Mouse (Mus musculus) midbrain, embryonic 16.5 days (tissue): Measurements from ENCODE around the gene Poll. TPM values are rescaled to one million over a fixed set of nuclear protein-coding genes. Genes with fewer than 3 reads are reported as not detected.

Source experiments
- ATAC-seq: fragments of 200-750 bp; cut with Nextera tagmentation; 2 replicates; pipeline ENCODE4 v1.8.0; 2017; ENCODE audit warnings: moderate TSS enrichment
- H3K27ac ChIP-seq: fragments of 300-500 bp; sonication (generic); 2 replicates; pipeline ENCODE4 v1.5.1; 2014; ENCODE audit warnings: mild to moderate bottlenecking, low read length, mixed read lengths
- H3K27me3 ChIP-seq: fragments of 300-500 bp; sonication (generic); 2 replicates; pipeline ENCODE4 v1.6.1; 2014; ENCODE audit warnings: low read depth, low read length, mixed read lengths; ENCODE audit not compliant: control insufficient read depth, insufficient read depth
- H3K36me3 ChIP-seq: fragments of 300-500 bp; sonication (generic); 2 replicates; pipeline ENCODE4 v1.6.1; 2014; ENCODE audit warnings: mild to moderate bottlenecking, low read length, moderate library complexity, mixed read lengths; ENCODE audit not compliant: control insufficient read depth, insufficient read depth
- H3K4me1 ChIP-seq: fragments of 300-500 bp; sonication (generic); 2 replicates; pipeline ENCODE4 v1.6.1; 2014; ENCODE audit warnings: mild to moderate bottlenecking, low read length, mixed read lengths; ENCODE audit not compliant: control insufficient read depth, insufficient read depth
- H3K4me2 ChIP-seq: fragments of 300-500 bp; sonication (generic); 2 replicates; pipeline ENCODE4 v1.6.1; 2014; ENCODE audit warnings: mild to moderate bottlenecking, low read length, mixed read lengths
- H3K4me3 ChIP-seq: fragments of 300-500 bp; sonication (generic); 2 replicates; pipeline ENCODE4 v1.5.1; 2014; ENCODE audit warnings: low read depth, mild to moderate bottlenecking, low read length, moderate library complexity, mixed read lengths
- H3K9ac ChIP-seq: fragments of 300-500 bp; sonication (generic); 2 replicates; pipeline ENCODE4 v1.6.1; 2014; ENCODE audit warnings: low read depth, low read length, mixed read lengths
- H3K9me3 ChIP-seq: fragments of 300-500 bp; sonication (generic); replicated peaks from 2 replicates; pipeline ENCODE4 v1.6.1; 2014; ENCODE audit warnings: mild to moderate bottlenecking, low read length, mixed read lengths; ENCODE audit not compliant: control insufficient read depth, poor library complexity, severe bottlenecking
- WGBS: fragments of 180-500 bp; shearing (Covaris S2); extraction: QIAGEN DNeasy Blood & Tissue Kit; methylation state at CpG from one replicate; pipeline ENCODE4 v1.1.7; 2014; 5-methylcytosine and 5-hydroxymethylcytosine counted together
- polyA plus RNA-seq: library from polyadenylated mRNA; unstranded; fragments of >200 nt; fragmentation: Nextera tagmentation; extraction: Ambion mirVana; gene quantifications from 2 replicates; pipeline ENCODE4 v1.2.1, GENCODE M21; 2015

Gene Poll
- polyA plus RNA-seq, 1 experiment from 2014 or later, result 12.7 TPM

GRCm38 (mm10) chr19:45581257-45581656 lies 20.9 kb upstream of the Poll start:
- H3K9me3 ChIP-seq, result no peaks in the 10 kb centered on the region
- peaks cover 11% of the 10 kb centered on the region for H3K4me1 ChIP-seq
- H3K27me3 ChIP-seq, result 0 out of 2 replicates have a peak, but pooled peaks cover 4% of the 10 kb centered on the region
- no peak overlapping the region for H3K9ac ChIP-seq
- no peak overlapping the region for H3K27ac ChIP-seq
- no peak for ATAC-seq
- 63% methylated on average over 3 of the region's 3 CpGs for WGBS
- H3K4me2 ChIP-seq, result no peak overlapping the region
- H3K4me3 ChIP-seq, result no peak overlapping the region
- peaks cover 14% of the 10 kb centered on the region for H3K36me3 ChIP-seq

- no peak for ATAC-seq
- WGBS, result 19% methylated on average over 11 of the region's 12 CpGs
- no peak overlapping the region for H3K9ac ChIP-seq
Observed at GRCm38 (mm10) chr19:45580235-45580634, 19.9 kb upstream of the Poll start.

GRCm38 (mm10) chr19:45579416-45579815 lies 19.1 kb upstream of the Poll start:
- no peak overlapping the region for H3K4me3 ChIP-seq
- no peaks in the 10 kb centered on the region for H3K9me3 ChIP-seq
- 0 out of 2 replicates have a peak, but pooled peaks cover 4% of the 10 kb centered on the region for H3K27me3 ChIP-seq
- H3K4me2 ChIP-seq, result no peak overlapping the region
- 83% methylated on average over 7 of the region's 7 CpGs for WGBS
- H3K4me1 ChIP-seq, result peaks cover 11% of the 10 kb centered on the region
- peaks cover 14% of the 10 kb centered on the region for H3K36me3 ChIP-seq
- H3K9ac ChIP-seq, result no peak overlapping the region
- H3K27ac ChIP-seq, result no peak overlapping the region
- ATAC-seq, result no peak

More at GRCm38 (mm10) chr19:45580235-45580634, 19.9 kb upstream of the Poll start:
- H3K4me2 ChIP-seq, result no peak overlapping the region
- peaks cover 11% of the 10 kb centered on the region for H3K4me1 ChIP-seq
- H3K27me3 ChIP-seq, result 0 out of 2 replicates have a peak, but pooled peaks cover 4% of the 10 kb centered on the region
- H3K36me3 ChIP-seq, result peaks cover 14% of the 10 kb centered on the region
- H3K27ac ChIP-seq, result no peak overlapping the region
- no peak overlapping the region for H3K4me3 ChIP-seq
- H3K9me3 ChIP-seq, result no peaks in the 10 kb centered on the region

GRCm38 (mm10) chr19:45578976-45579375 lies 18.6 kb upstream of the Poll start:
- ATAC-seq, result no peak
- Histone ChIP-seq H3K9me3 (no peaks in the 10 kb centered on the region), H3K9ac (no peak overlapping the region), H3K27ac (no peak overlapping the region), H3K4me2 (no peak overlapping the region), H3K4me1 (peaks cover 11% of the 10 kb centered on the region), H3K27me3 (0 out of 2 replicates have a peak, but pooled peaks cover 4% of the 10 kb centered on the region), H3K4me3 (no peak overlapping the region), H3K36me3 (peaks cover 14% of the 10 kb centered on the region)
- 86% methylated on average over 12 of the region's 12 CpGs for WGBS

- Histone ChIP-seq H3K27ac (no peak overlapping the region), H3K27me3 (0 out of 2 replicates have a peak, but pooled peaks cover 4% of the 10 kb centered on the region), H3K4me2 (no peak overlapping the region), H3K9ac (no peak overlapping the region), H3K4me1 (peaks cover 9% of the 10 kb centered on the region), H3K36me3 (peaks cover 14% of the 10 kb centered on the region), H3K9me3 (no peaks in the 10 kb centered on the region), H3K4me3 (no peak overlapping the region)
- WGBS, result 87% methylated on average over 14 of the region's 14 CpGs
- no peak for ATAC-seq
Observed at GRCm38 (mm10) chr19:45577141-45577750, 16.9 kb upstream of the Poll start.

- Histone ChIP-seq H3K36me3 (peaks cover 17% of the 10 kb centered on the region), H3K4me1 (peaks cover 9% of the 10 kb centered on the region), H3K9ac (no peak overlapping the region), H3K9me3 (no peaks in the 10 kb centered on the region), H3K4me2 (no peak overlapping the region), H3K27ac (no peak overlapping the region), H3K4me3 (no peak overlapping the region), H3K27me3 (0 out of 2 replicates have a peak, but pooled peaks cover 10% of the 10 kb centered on the region)
- WGBS, result 14% methylated on average over 8 of the region's 8 CpGs
- no peak for ATAC-seq
Observed at GRCm38 (mm10) chr19:45575632-45576001, 15.3 kb upstream of the Poll start.

- Histone ChIP-seq H3K4me1 (peaks cover 5% of the 10 kb centered on the region), H3K4me3 (no peak overlapping the region), H3K9ac (no peak overlapping the region), H3K36me3 (peaks cover 17% of the 10 kb centered on the region), H3K27ac (no peak overlapping the region), H3K9me3 (no peaks in the 10 kb centered on the region), H3K4me2 (no peak overlapping the region), H3K27me3 (0 out of 2 replicates have a peak, but pooled peaks cover 10% of the 10 kb centered on the region)
- WGBS, result 51% methylated on average over 19 of the region's 19 CpGs
- no peak for ATAC-seq
Observed at GRCm38 (mm10) chr19:45574941-45575631, 14.8 kb upstream of the Poll start.

- Histone ChIP-seq H3K9ac (no peak overlapping the region), H3K36me3 (peaks cover 17% of the 10 kb centered on the region), H3K4me1 (no peaks in the 10 kb centered on the region; the same call in 1 of the 2 replicates), H3K4me2 (no peak overlapping the region), H3K9me3 (no peaks in the 10 kb centered on the region), H3K27me3 (peaks cover 15% of the 10 kb centered on the region), H3K4me3 (no peak overlapping the region), H3K27ac (no peak overlapping the region)
- 0 out of 2 replicates have a peak, but pooled peaks have one; percentile 25 for ATAC-seq
- WGBS, result 80% methylated on average over 7 of the region's 7 CpGs
Observed at GRCm38 (mm10) chr19:45574339-45574898, 14.1 kb upstream of the Poll start.

GRCm38 (mm10) chr19:45573861-45574267 lies 13.5 kb upstream of the Poll start:
- no peak overlapping the region for H3K27ac ChIP-seq
- WGBS, result 14% methylated on average over 6 of the region's 6 CpGs

More at GRCm38 (mm10) chr19:45573861-45574267, 13.5 kb upstream of the Poll start:
- Histone ChIP-seq H3K36me3 (peaks cover 16% of the 10 kb centered on the region), H3K4me3 (no peak overlapping the region), H3K4me1 (no peaks in the 10 kb centered on the region; the same call in 1 of the 2 replicates), H3K4me2 (no peak overlapping the region), H3K9ac (no peak overlapping the region), H3K9me3 (no peaks in the 10 kb centered on the region), H3K27me3 (peaks cover 19% of the 10 kb centered on the region)
- ATAC-seq, result peak; percentile 75
